ENCODE assay signal across 20 mouse cellular contexts in the genomic region with DNA sequence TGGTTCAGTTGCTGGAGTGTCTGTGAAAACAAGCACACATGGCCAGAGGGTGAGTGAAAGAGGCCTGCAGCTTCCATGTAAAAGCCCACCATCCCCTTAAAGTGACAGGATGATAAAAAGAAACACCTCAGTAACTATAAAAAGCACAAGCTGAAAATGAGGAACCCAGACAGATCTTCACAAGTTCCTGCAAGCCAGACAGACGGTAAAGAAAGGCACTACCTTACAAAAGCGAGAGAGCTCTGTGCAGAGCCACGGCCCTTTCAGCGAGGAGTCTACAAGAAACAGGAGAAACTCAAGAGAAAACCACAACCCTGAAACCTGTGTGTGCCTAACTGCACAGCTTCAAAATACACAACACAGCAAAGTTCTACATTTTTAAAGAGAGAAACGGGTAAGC. TPM values are rescaled to one million over a fixed set of nuclear protein-coding genes. Genes with fewer than 3 reads are reported as not detected.
DNase-seq lines count a peak whose midpoint lies in the region; ATAC-seq and TF ChIP-seq lines count a peak whose summit lies in the region.
"Had no signal": no experiment of that assay in that cellular context is flagged by ENCODE, and none has a peak within 500 bp of the region (broad histone marks: within the 10 kb centered on the region; RNA-seq: fewer than 3 reads in every experiment).

No protein-coding gene starts in this region.

- H3K9me3 ChIP-seq in heart, embryonic 16.5 days (replicated peaks; ENCODE audit: control insufficient read depth, low read length), result no peaks in the 10 kb centered on the region
- no peaks in the 10 kb centered on the region for H3K9me3 ChIP-seq in kidney, embryonic 14.5 days (ENCODE audit: control insufficient read depth, low read length)
- H3K9me3 ChIP-seq: embryonic facial prominence, embryonic 13.5 days; midbrain, embryonic 12.5 days; stomach, embryonic 15.5 days had no signal

- DNase-seq in heart, postnatal 25 days (ENCODE audit: low spot score), result no peak
- DNase-seq in A20 (ENCODE audit: low read depth, low spot score), result peak; percentile 50
- DNase-seq in splenic B cell, adult 2 months (ENCODE audit: low read depth, low spot score), result peak; percentile 52
- DNase-seq in adrenal gland, postnatal 25 days, result no peak
- no peak for DNase-seq in right cerebral cortex, postnatal 4 days
- DNase-seq: cerebellum, adult 18-20 months; gastrocnemius, postnatal 14 days; kidney, adult 2 months; kidney, postnatal 4 days; lung, postnatal 10 days; right cerebral cortex, postnatal 25 days had no signal

- intact Hi-C loops in heart, postnatal 25 days (cut with DNase I), result no loop called here

- H3K36me3 ChIP-seq in heart, embryonic 16.5 days (ENCODE audit: control insufficient read depth, insufficient read depth), result peaks cover 39% of the 10 kb centered on the region
- peaks cover 4% of the 10 kb centered on the region; the same call in 1 of the 2 replicates for H3K36me3 ChIP-seq in splenic B cell, adult 2 months (ENCODE audit: control insufficient read depth, insufficient read depth, low read length, poor library complexity, severe bottlenecking)
- H3K36me3 ChIP-seq in kidney, embryonic 14.5 days (ENCODE audit: control insufficient read depth, insufficient read depth, low read length), result peaks cover 48% of the 10 kb centered on the region

- H3K27ac ChIP-seq in heart, embryonic 16.5 days (ENCODE audit: low read length), result peak overlapping the region; percentile 31
- peak overlapping the region; percentile 10; the same call in 1 of the 2 replicates for H3K27ac ChIP-seq in bone marrow, adult 2 months (ENCODE audit: control insufficient read depth, insufficient read depth, low read depth, low read length, poor library complexity)
- H3K27ac ChIP-seq in kidney, embryonic 14.5 days (ENCODE audit: low read depth, low read length), result no peak overlapping the region
- H3K27ac ChIP-seq: embryonic facial prominence, embryonic 13.5 days; liver, embryonic 14.5 days; midbrain, embryonic 12.5 days; stomach, embryonic 15.5 days had no signal

- H3K27me3 ChIP-seq in heart, embryonic 16.5 days (ENCODE audit: control insufficient read depth, insufficient read depth, low read length), result no peaks in the 10 kb centered on the region
- no peaks in the 10 kb centered on the region for H3K27me3 ChIP-seq in splenic B cell, adult 2 months (ENCODE audit: control insufficient read depth, insufficient read depth, low read length, poor library complexity, severe bottlenecking)
- H3K27me3 ChIP-seq in kidney, embryonic 14.5 days (ENCODE audit: control insufficient read depth, insufficient read depth, low read length), result no peaks in the 10 kb centered on the region
- H3K27me3 ChIP-seq: embryonic facial prominence, embryonic 13.5 days; midbrain, embryonic 12.5 days; stomach, embryonic 15.5 days had no signal

- no peak overlapping the region for H3K4me2 ChIP-seq in heart, embryonic 16.5 days (ENCODE audit: low read depth, low read length)
- no peak overlapping the region for H3K4me2 ChIP-seq in kidney, embryonic 14.5 days (replicated peaks; ENCODE audit: low read depth, low read length)
- H3K4me2 ChIP-seq: embryonic facial prominence, embryonic 13.5 days; midbrain, embryonic 12.5 days; stomach, embryonic 15.5 days had no signal

- ATAC-seq in heart, embryonic 16.5 days (replicated peaks; ENCODE audit: extremely low read depth, insufficient read depth, low FRiP score), result no peak
- no peak for ATAC-seq in kidney, embryonic 14.5 days (ENCODE audit: low FRiP score, low TSS enrichment)
- ATAC-seq: hindbrain, embryonic 16.5 days had no signal

- no peak for TF ChIP-seq POLR2A in bone marrow, adult 2 months (IDR thresholded peaks at IDR 0.05; ENCODE audit: borderline replicate concordance, control insufficient read depth, low read depth, low read length)

- H3K4me1 ChIP-seq in heart, embryonic 16.5 days (ENCODE audit: control insufficient read depth, insufficient read depth, low read length), result peaks cover 21% of the 10 kb centered on the region
- H3K4me1 ChIP-seq in bone marrow, adult 2 months (ENCODE audit: control insufficient read depth, insufficient read depth, low read length), result peaks cover 8% of the 10 kb centered on the region
- peaks cover 15% of the 10 kb centered on the region; the same call in 1 of the 2 replicates for H3K4me1 ChIP-seq in kidney, embryonic 14.5 days (ENCODE audit: control insufficient read depth, insufficient read depth, low read length)

- H3K4me3 ChIP-seq in heart, embryonic 16.5 days (ENCODE audit: low read length), result no peak overlapping the region
- H3K4me3 ChIP-seq in bone marrow, adult 2 months (replicated peaks; ENCODE audit: control insufficient read depth, low read depth, low read length), result no peak overlapping the region
- no peak overlapping the region for H3K4me3 ChIP-seq in kidney, embryonic 14.5 days (ENCODE audit: low read length)
- H3K4me3 ChIP-seq: embryonic facial prominence, embryonic 13.5 days; midbrain, embryonic 12.5 days; myocyte; stomach, embryonic 15.5 days had no signal

- no peak overlapping the region for H3K9ac ChIP-seq in heart, embryonic 16.5 days (ENCODE audit: low read length)
- H3K9ac ChIP-seq in kidney, embryonic 14.5 days (ENCODE audit: low read depth, low read length), result no peak overlapping the region
- H3K9ac ChIP-seq: embryonic facial prominence, embryonic 13.5 days; liver, embryonic 14.5 days; midbrain, embryonic 12.5 days; stomach, embryonic 15.5 days had no signal

- TF ChIP-seq CTCF in bone marrow, adult 2 months (IDR thresholded peaks at IDR 0.05; ENCODE audit: control insufficient read depth, insufficient read depth, low read length), result no peak

- WGBS in heart, embryonic 16.5 days, result 62% methylated on average over 5 of the region's 5 CpGs
- 16% methylated on average over 5 of the region's 5 CpGs for WGBS in bone marrow, adult 2 months
- WGBS in kidney, embryonic 14.5 days, result 84% methylated on average over 5 of the region's 5 CpGs

RNA-seq across cellular contexts. Expression of gene Commd8, which starts 5.1 kb away (rescaled TPM):
- 83.5 and 105 TPM in 2 replicates for polyA plus RNA-seq in heart, embryonic 16.5 days (2015; fragmentation: Nextera tagmentation; extraction: Ambion mirVana)
- 10 to 100 TPM; 42.0 to 43.7 TPM for total RNA-seq in heart, postnatal 25 days (2021)
- polyA plus RNA-seq in bone marrow, adult 2 months (2011; ENCODE audit: insufficient read depth, insufficient read length, low replicate concordance, missing spikeins), result 41.6 and 46.6 TPM in 2 replicates
- 62.4 and 77.6 TPM in 2 replicates for total RNA-seq in adrenal gland, postnatal 25 days (2021)
- polyA plus RNA-seq in kidney, embryonic 14.5 days (2014; fragmentation: Nextera tagmentation; extraction: Ambion mirVana), result 155 and 177 TPM in 2 replicates

Comparison
In these comparisons a context has a peak if more than half of its experiments do, and no peak if none do; other contexts are left out.
1. DNase-seq: peak in A20 (single experiment) and splenic B cell, adult 2 months (single experiment); none in heart, postnatal 25 days (single experiment), adrenal gland, postnatal 25 days (single experiment) and right cerebral cortex, postnatal 4 days (single experiment).